Comparison of ENCODE assay signal across 8 mouse cellular contexts in the genomic region with DNA sequence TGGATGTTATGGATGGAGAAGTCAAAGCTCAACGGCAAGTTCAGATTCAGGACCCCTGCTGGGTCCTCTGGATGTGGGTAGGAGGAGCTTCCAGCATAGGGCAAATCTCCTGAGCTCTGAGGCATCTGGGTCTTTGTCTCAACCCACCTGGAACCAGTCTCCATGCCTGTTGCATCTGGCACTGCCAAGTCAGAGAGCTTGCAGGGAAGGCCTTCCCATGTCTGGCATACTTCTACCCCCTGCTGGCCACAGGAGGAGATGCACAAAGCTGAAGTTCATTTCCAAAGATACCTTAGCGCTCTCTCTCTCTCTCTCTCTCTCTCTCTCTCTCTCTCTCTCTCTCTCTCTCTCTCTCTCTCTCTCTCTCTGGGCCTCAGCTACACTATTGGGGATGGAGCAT. TPM values are rescaled to one million over a fixed set of nuclear protein-coding genes. Genes with fewer than 3 reads are reported as not detected.
DNase-seq lines count a peak whose midpoint lies in the region; ATAC-seq and TF ChIP-seq lines count a peak whose summit lies in the region.

No protein-coding gene starts in this region.

- no peak for TF ChIP-seq EP300 in liver, embryonic 14.5 days (IDR thresholded peaks at IDR 0.05; ENCODE audit: low read depth)

- no peaks in the 10 kb centered on the region for H3K9me3 ChIP-seq in intestine, embryonic 14.5 days (ENCODE audit: control insufficient read depth, low read length)
- H3K9me3 ChIP-seq in liver, embryonic 14.5 days (ENCODE audit: control insufficient read depth, low read length) = no peaks in the 10 kb centered on the region

- H3K4me1 ChIP-seq in intestine, embryonic 14.5 days (replicated peaks; ENCODE audit: control insufficient read depth, insufficient read depth, low read length) = peaks cover 7% of the 10 kb centered on the region; the same call in 1 of the 2 replicates
- H3K4me1 ChIP-seq in liver, embryonic 14.5 days (replicated peaks; ENCODE audit: control insufficient read depth in 2 of 2, insufficient read depth in 2 of 2, low read length in 1 of 2) = no peaks in the 10 kb centered on the region; a peak in 1 of 4 replicates

- ATAC-seq in erythroblast, adult 5-6 weeks (replicated peaks; ENCODE audit: low FRiP score, poor library complexity, severe bottlenecking) = peak; percentile 68
- ATAC-seq in intestine, embryonic 14.5 days (replicated peaks; ENCODE audit: low FRiP score, low TSS enrichment, low read depth) = peak; percentile 63; the same call in 1 of the 2 replicates
- ATAC-seq in liver, embryonic 14.5 days (ENCODE audit: insufficient read depth) = peak; percentile 30; the same call in 1 of the 2 replicates
- peak; percentile 73 for ATAC-seq in neutrophil, adult 5-6 weeks (ENCODE audit: extremely low read depth, insufficient number of reproducible peaks, low FRiP score, poor library complexity, severe bottlenecking)

- no peak overlapping the region for H3K4me3 ChIP-seq in intestine, embryonic 14.5 days (ENCODE audit: low read depth, low read length)
- no peak overlapping the region for H3K4me3 ChIP-seq in liver, embryonic 14.5 days (ENCODE audit: insufficient read depth in 1 of 2, low read depth in 2 of 2, low read length in 2 of 2)

- H3K27ac ChIP-seq in intestine, embryonic 14.5 days (ENCODE audit: low read depth) = no peak overlapping the region
- no peak overlapping the region for H3K27ac ChIP-seq in liver, embryonic 14.5 days

- peaks cover 80% of the 10 kb centered on the region for H3K36me3 ChIP-seq in intestine, embryonic 14.5 days (ENCODE audit: control insufficient read depth, insufficient read depth, low read length)
- H3K36me3 ChIP-seq in liver, embryonic 14.5 days (replicated peaks; ENCODE audit: control insufficient read depth, insufficient read depth, low read depth) = peaks cover 100% of the 10 kb centered on the region

- no peaks in the 10 kb centered on the region for H3K27me3 ChIP-seq in intestine, embryonic 14.5 days (replicated peaks; ENCODE audit: control insufficient read depth, insufficient read depth, low read length)
- H3K27me3 ChIP-seq in liver, embryonic 14.5 days (ENCODE audit: control insufficient read depth, insufficient read depth, low read length) = no peaks in the 10 kb centered on the region

- WGBS in intestine, embryonic 14.5 days = 60% methylated on average over 2 of the region's 2 CpGs
- WGBS in liver, embryonic 14.5 days (ENCODE audit: insufficient replicate concordance) = 82% methylated on average over 2 of the region's 2 CpGs

- H3K4me2 ChIP-seq in intestine, embryonic 14.5 days (ENCODE audit: low read length) = no peak overlapping the region
- H3K4me2 ChIP-seq in liver, embryonic 14.5 days (ENCODE audit: low read depth) = no peak overlapping the region

- peak; percentile 45 for DNase-seq in ovary, postnatal 14 days (ENCODE audit: low spot score)
- DNase-seq in ovary, postnatal 10 days (ENCODE audit: low spot score) = no peak
- DNase-seq in ZHBTc4 (ENCODE audit: low read depth, low spot score) = peak; percentile 65
- peak; percentile 69 for DNase-seq in intestine, embryonic 14.5 days (ENCODE audit: low spot score)
- DNase-seq in liver, embryonic 14.5 days (ENCODE audit: low read depth in 3 of 3, low spot score in 3 of 3) = no peak
- no peak for DNase-seq in layer of hippocampus, postnatal 14 days (ENCODE audit: low spot score in 2 of 2)

- H3K9ac ChIP-seq in intestine, embryonic 14.5 days (ENCODE audit: low read length) = no peak overlapping the region
- no peak overlapping the region for H3K9ac ChIP-seq in liver, embryonic 14.5 days (replicated peaks)

- peak; percentile 91 for TF ChIP-seq CTCF in liver, embryonic 14.5 days (IDR thresholded peaks at IDR 0.05; ENCODE audit: low read depth)

RNA-seq across cellular contexts. Expression of gene Slc43a1, which starts 17.1 kb away (rescaled TPM):
- total RNA-seq in erythroblast, adult 5-6 weeks (2015; ENCODE audit: low replicate concordance) = 756 and 864 TPM in 2 replicates
- 516 and 701 TPM in 2 replicates for total RNA-seq in erythroblast, adult 5-6 weeks (2017; ENCODE audit: low replicate concordance)
- 18.3 and 18.7 TPM in 2 replicates for polyA plus RNA-seq in intestine, embryonic 14.5 days (2014; fragmentation: Nextera tagmentation; extraction: Ambion mirVana)
- polyA plus RNA-seq in liver, embryonic 14.5 days (2012; rRNA removed) = 144 and 151 TPM in 2 replicates
- 174 and 198 TPM in 2 replicates for polyA plus RNA-seq in liver, embryonic 14.5 days (2014; fragmentation: Nextera tagmentation; extraction: Ambion mirVana)
- 3.4 and 4.7 TPM in 2 replicates for total RNA-seq in neutrophil, adult 5-6 weeks (2017)
- under 1 TPM; 0.33 to 0.37 TPM for total RNA-seq in layer of hippocampus, postnatal 14 days (2021)

RNA-seq across cellular contexts. Expression of gene Timm10, which starts 28.9 kb away (rescaled TPM):
- total RNA-seq in erythroblast, adult 5-6 weeks (2015; ENCODE audit: low replicate concordance) = 28.6 and 43.9 TPM in 2 replicates
- total RNA-seq in erythroblast, adult 5-6 weeks (2017; ENCODE audit: low replicate concordance) = 5.2 and 22.2 TPM in 2 replicates
- 73.7 and 75.5 TPM in 2 replicates for polyA plus RNA-seq in intestine, embryonic 14.5 days (2014; fragmentation: Nextera tagmentation; extraction: Ambion mirVana)
- 39.8 and 46.6 TPM in 2 replicates for polyA plus RNA-seq in liver, embryonic 14.5 days (2012; rRNA removed)
- 40.6 and 41.5 TPM in 2 replicates for polyA plus RNA-seq in liver, embryonic 14.5 days (2014; fragmentation: Nextera tagmentation; extraction: Ambion mirVana)
- total RNA-seq in neutrophil, adult 5-6 weeks (2017) = 10.0 and 10.3 TPM in 2 replicates
- 10 to 100 TPM; 59.1 to 59.8 TPM for total RNA-seq in layer of hippocampus, postnatal 14 days (2021)

RNA-seq across cellular contexts. Expression of gene Rtn4rl2, which starts 30.8 kb away (rescaled TPM):
- total RNA-seq in erythroblast, adult 5-6 weeks (2015; ENCODE audit: low replicate concordance) = not detected in 2 replicates
- not detected in 2 replicates for total RNA-seq in erythroblast, adult 5-6 weeks (2017; ENCODE audit: low replicate concordance)
- polyA plus RNA-seq in intestine, embryonic 14.5 days (2014; fragmentation: Nextera tagmentation; extraction: Ambion mirVana) = 0.99 and 1.9 TPM in 2 replicates
- 0.03 and 0.06 TPM in 2 replicates for polyA plus RNA-seq in liver, embryonic 14.5 days (2012; rRNA removed)
- 0.14 TPM in 1 of 2 replicates, not detected in the other for polyA plus RNA-seq in liver, embryonic 14.5 days (2014; fragmentation: Nextera tagmentation; extraction: Ambion mirVana)
- not detected in 2 replicates for total RNA-seq in neutrophil, adult 5-6 weeks (2017)
- total RNA-seq in layer of hippocampus, postnatal 14 days (2021) = 10 to 100 TPM; 92.5 to 99.2 TPM

RNA-seq across cellular contexts. Expression of gene Smtnl1, which starts 33.3 kb away (rescaled TPM):
- not detected in 2 replicates for total RNA-seq in erythroblast, adult 5-6 weeks (2015; ENCODE audit: low replicate concordance)
- 2.0 TPM in 1 of 2 replicates, not detected in the other for total RNA-seq in erythroblast, adult 5-6 weeks (2017; ENCODE audit: low replicate concordance)
- 0.27 TPM in 1 of 2 replicates, not detected in the other for polyA plus RNA-seq in intestine, embryonic 14.5 days (2014; fragmentation: Nextera tagmentation; extraction: Ambion mirVana)
- polyA plus RNA-seq in liver, embryonic 14.5 days (2012; rRNA removed) = 0.09 and 0.38 TPM in 2 replicates
- 0.23 and 0.25 TPM in 2 replicates for polyA plus RNA-seq in liver, embryonic 14.5 days (2014; fragmentation: Nextera tagmentation; extraction: Ambion mirVana)
- not detected in 2 replicates for total RNA-seq in neutrophil, adult 5-6 weeks (2017)
- total RNA-seq in layer of hippocampus, postnatal 14 days (2021) = not detected

RNA-seq across cellular contexts. Expression of gene Ube2l6, which starts 57.1 kb away (rescaled TPM):
- 974 and 1,000 TPM in 2 replicates for total RNA-seq in erythroblast, adult 5-6 weeks (2015; ENCODE audit: low replicate concordance)
- 826 and 843 TPM in 2 replicates for total RNA-seq in erythroblast, adult 5-6 weeks (2017; ENCODE audit: low replicate concordance)
- polyA plus RNA-seq in intestine, embryonic 14.5 days (2014; fragmentation: Nextera tagmentation; extraction: Ambion mirVana) = 33.2 and 33.3 TPM in 2 replicates
- 243 and 304 TPM in 2 replicates for polyA plus RNA-seq in liver, embryonic 14.5 days (2012; rRNA removed)
- 469 and 479 TPM in 2 replicates for polyA plus RNA-seq in liver, embryonic 14.5 days (2014; fragmentation: Nextera tagmentation; extraction: Ambion mirVana)
- 95.3 and 99.8 TPM in 2 replicates for total RNA-seq in neutrophil, adult 5-6 weeks (2017)
- total RNA-seq in layer of hippocampus, postnatal 14 days (2021) = 1 to 10 TPM; 4.1 to 4.5 TPM

Comparison
In these comparisons a context has a peak if more than half of its experiments do, and no peak if none do; other contexts are left out.
1. DNase-seq: peak in ovary, postnatal 14 days (single experiment), ZHBTc4 (single experiment) and intestine, embryonic 14.5 days (single experiment); none in ovary, postnatal 10 days (single experiment), liver, embryonic 14.5 days (0 of 3) and layer of hippocampus, postnatal 14 days (0 of 2).
2. RNA of gene Slc43a1, which starts 17.1 kb away (total RNA-seq): 516 to 864 TPM in erythroblast, adult 5-6 weeks; 3.4 to 4.7 TPM in neutrophil, adult 5-6 weeks and 0.33 to 0.37 TPM in layer of hippocampus, postnatal 14 days; every median in the first group is over 10 times any median in the second.
3. RNA of gene Rtn4rl2, which starts 30.8 kb away (total RNA-seq): 92.5 to 99.2 TPM in layer of hippocampus, postnatal 14 days; not detected in erythroblast, adult 5-6 weeks and not detected in neutrophil, adult 5-6 weeks; every median in the first group is over 10 times any median in the second.
4. Peak in every context shown above with its lines, with median percentiles within 50 percentile points of each other: ATAC-seq.